Mouse (Mus musculus) bone marrow, adult 2 months (tissue): ENCODE data around the gene Asb8. TPM values are rescaled to one million over a fixed set of nuclear protein-coding genes. Genes with fewer than 3 reads are reported as not detected.

Experiments used
- H3K27ac ChIP-seq: fragments of 200-500 bp; 2 replicates; pipeline ENCODE4 v1.5.1; 2012; ENCODE audit warnings: low read depth, mild to moderate bottlenecking, control low read depth, inconsistent platforms, low read length; ENCODE audit not compliant: control insufficient read depth, poor library complexity, insufficient read depth
- H3K4me1 ChIP-seq: fragments of 200-500 bp; 2 replicates; pipeline ENCODE4 v1.6.1; 2011; ENCODE audit warnings: low read length; ENCODE audit not compliant: control insufficient read depth, insufficient read depth
- H3K4me3 ChIP-seq: fragments of 200-500 bp; replicated peaks from 2 replicates; pipeline ENCODE3; 2011; ENCODE audit warnings: mild to moderate bottlenecking, low read depth, low read length, control low read depth; ENCODE audit not compliant: control insufficient read depth
- CTCF ChIP-seq: fragments of 200-500 bp; IDR thresholded peaks from 2 replicates; pipeline ENCODE4 v1.5.1; 2011; ENCODE audit warnings: low read length, control low read depth; ENCODE audit not compliant: control insufficient read depth, insufficient read depth
- POLR2A ChIP-seq: fragments of 200-500 bp; IDR thresholded peaks from 2 replicates; pipeline ENCODE4 v1.6.1; 2011; ENCODE audit warnings: low read depth, mild to moderate bottlenecking, control low read depth, low read length, borderline replicate concordance; ENCODE audit not compliant: control insufficient read depth
- WGBS: fragments of 180-500 bp; shearing (Covaris S2); methylation state at CpG from one replicate; pipeline ENCODE4 v1.1.7; 2018; 5-methylcytosine and 5-hydroxymethylcytosine counted together
- polyA plus RNA-seq: library from polyadenylated mRNA; stranded (reverse); fragments of >200 nt; gene quantifications from 2 replicates; pipeline ENCODE4 v1.2.4, GENCODE M21; 2011; ENCODE audit warnings: low replicate concordance; ENCODE audit not compliant: missing spikeins, insufficient read depth, insufficient read length

The Asb8 gene
- polyA plus RNA-seq, 1 experiment = 12.2 TPM

- WGBS = 92% methylated on average over 20 of the region's 20 CpGs
- no peak overlapping the region for H3K27ac ChIP-seq
- no peaks in the 10 kb centered on the region for H3K4me1 ChIP-seq
- TF ChIP-seq CTCF (no peak), POLR2A (no peak)
- H3K4me3 ChIP-seq = no peak overlapping the region
Observed at GRCm38 (mm10) chr15:98120831-98121230, 44.6 kb downstream of the Asb8 start.

GRCm38 (mm10) chr15:98119363-98119762 is 46.1 kb downstream of the Asb8 start:
- WGBS = 94% methylated on average over 12 of the region's 12 CpGs
- Histone ChIP-seq H3K4me3 (no peak overlapping the region), H3K4me1 (no peaks in the 10 kb centered on the region), H3K27ac (no peak overlapping the region)
- TF ChIP-seq CTCF = no peak
- TF ChIP-seq POLR2A = no peak

- no peaks in the 10 kb centered on the region; the same call in 1 of the 2 replicates for H3K4me1 ChIP-seq
- 59% methylated on average over 5 of the region's 5 CpGs for WGBS
- no peak overlapping the region for H3K27ac ChIP-seq
- TF ChIP-seq CTCF (no peak), POLR2A (no peak)
- H3K4me3 ChIP-seq = no peak overlapping the region
Observed at GRCm38 (mm10) chr15:98116287-98116686, 49.1 kb downstream of the Asb8 start.

- WGBS = 78% methylated on average over 9 of the region's 9 CpGs
- Histone ChIP-seq H3K4me3 (no peak overlapping the region), H3K4me1 (no peaks in the 10 kb centered on the region; the same call in 1 of the 2 replicates), H3K27ac (no peak overlapping the region)
- no peak for TF ChIP-seq POLR2A
- TF ChIP-seq CTCF = no peak
Observed at GRCm38 (mm10) chr15:98115779-98116163, 49.7 kb downstream of the Asb8 start.

- 89% methylated on average over 10 of the region's 10 CpGs for WGBS
Observed at GRCm38 (mm10) chr15:98114852-98115778, 50.3 kb downstream of the Asb8 start.

GRCm38 (mm10) chr15:98114098-98114851 is 51.1 kb downstream of the Asb8 start:
- Histone ChIP-seq H3K4me3 (no peak overlapping the region), H3K4me1 (no peaks in the 10 kb centered on the region; the same call in 1 of the 2 replicates), H3K27ac (no peak overlapping the region)
- TF ChIP-seq POLR2A (no peak), CTCF (no peak)
- 86% methylated on average over 10 of the region's 10 CpGs for WGBS

More at GRCm38 (mm10) chr15:98114852-98115778, 50.3 kb downstream of the Asb8 start:
- Histone ChIP-seq H3K4me1 (no peaks in the 10 kb centered on the region; the same call in 1 of the 2 replicates), H3K27ac (no peak overlapping the region), H3K4me3 (no peak overlapping the region)
- no peak for TF ChIP-seq CTCF
- no peak for TF ChIP-seq POLR2A

GRCm38 (mm10) chr15:98111791-98112190 is 53.6 kb downstream of the Asb8 start:
- H3K4me1 ChIP-seq = peaks cover 2% of the 10 kb centered on the region; the same call in 1 of the 2 replicates
- 35% methylated on average over 5 of the region's 5 CpGs for WGBS

More at GRCm38 (mm10) chr15:98111791-98112190, 53.6 kb downstream of the Asb8 start:
- TF ChIP-seq CTCF (no peak), POLR2A (no peak)
- no peak overlapping the region for H3K27ac ChIP-seq
- H3K4me3 ChIP-seq = no peak overlapping the region
